Mouse (Mus musculus) lung, adult 2 months (tissue): ENCODE data around the gene Drd2.

ENCODE experiments used
- CTCF ChIP-seq: fragments of 200-500 bp; IDR thresholded peaks from 2 replicates; pipeline ENCODE4 v1.5.1; 2011; ENCODE audit warnings: mild to moderate bottlenecking, low read length, control low read depth; ENCODE audit not compliant: insufficient read depth
- POLR2A ChIP-seq: fragments of 200-500 bp; IDR thresholded peaks from 2 replicates; pipeline ENCODE4 v1.6.1; 2011; ENCODE audit warnings: low read depth, mild to moderate bottlenecking, control low read depth, low read length, borderline replicate concordance; ENCODE audit errors: extremely low read depth

DNA sequence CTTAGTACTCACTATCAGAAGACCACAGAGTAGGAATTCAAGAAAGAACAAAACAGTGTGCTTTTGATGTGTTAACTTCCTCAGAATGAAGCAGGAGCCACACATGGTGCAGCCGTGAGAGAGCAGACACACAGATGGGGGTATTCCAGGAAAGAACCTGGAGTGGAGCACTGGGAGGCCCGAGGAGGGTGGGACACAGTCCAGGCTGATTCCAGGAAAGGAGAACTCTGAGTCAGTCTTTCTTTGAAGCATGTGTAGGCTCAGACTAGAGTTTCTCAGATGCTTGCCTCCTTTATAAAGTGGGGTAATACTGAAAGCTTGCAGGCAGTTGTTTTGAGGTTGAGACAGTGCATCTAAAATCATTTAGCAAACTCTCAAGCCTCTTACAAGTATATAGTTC is 51.8 kb downstream of the Drd2 start:
- TF ChIP-seq CTCF: no peak
- TF ChIP-seq POLR2A: no peak
